Mouse (Mus musculus) CH12.LX (cell line): ENCODE data around the gene Tcf7l1. TPM values are rescaled to one million over a fixed set of nuclear protein-coding genes. Genes with fewer than 3 reads are reported as not detected.

Experiments used
- DNase-seq: peaks from one replicate; pipeline ENCODE4 v3.0.0-alpha.2; 2013; ENCODE audit errors: extremely low read depth
- H3K27ac ChIP-seq: 2 replicates; pipeline ENCODE4 v1.5.1; 2012; ENCODE audit warnings: low read depth, mild to moderate bottlenecking, control low read depth, moderate library complexity; ENCODE audit not compliant: insufficient read depth
- H3K27me3 ChIP-seq: replicated peaks from 2 replicates; pipeline ENCODE3; 2012; ENCODE audit warnings: inconsistent platforms
- H3K36me3 ChIP-seq, 2 experiments: replicated peaks in 1 of 2; 2 replicates each; pipeline versions ENCODE3 to v1.6.1; 2012; ENCODE audit warnings: inconsistent platforms in 1 of 2, low read length in 1 of 2, mild to moderate bottlenecking in 1 of 2, mixed read lengths in 1 of 2, moderate library complexity in 1 of 2; ENCODE audit not compliant: control insufficient read depth in 1 of 2, insufficient read depth in 1 of 2
- H3K4me1 ChIP-seq, 2 experiments: 2 replicates each; pipeline ENCODE4 v1.6.1; 2012; ENCODE audit warnings: inconsistent platforms in 1 of 2, moderate library complexity in 1 of 2; ENCODE audit not compliant: insufficient read depth in 2 of 2, control insufficient read depth in 1 of 2
- H3K4me2 ChIP-seq: 2 replicates; pipeline ENCODE4 v1.6.1; 2012; ENCODE audit warnings: low read depth, mild to moderate bottlenecking, control low read depth; ENCODE audit not compliant: poor library complexity, insufficient read depth, severe bottlenecking
- H3K4me3 ChIP-seq, 3 experiments: fragments of 150-350 bp in 1 of 3; sonication (generic) in 1 of 3; replicated peaks in 1 of 3; 2 replicates each; pipeline versions ENCODE3 to v1.5.1; 2011 to 2012; ENCODE audit warnings: low read depth in 2 of 3, low read length in 2 of 3, mild to moderate bottlenecking in 2 of 3, moderate library complexity in 2 of 3, control low read depth in 1 of 3, improper control_type of control experiment in 1 of 3, inconsistent platforms in 1 of 3, mixed read lengths in 1 of 3; ENCODE audit not compliant: poor library complexity in 1 of 3
- H3K79me2 ChIP-seq: replicated peaks from 2 replicates; pipeline ENCODE4 v1.6.1; 2012; ENCODE audit warnings: mild to moderate bottlenecking, moderate library complexity; ENCODE audit not compliant: control insufficient read depth, poor library complexity, insufficient read depth, severe bottlenecking; ENCODE audit errors: extremely low read depth
- H3K9ac ChIP-seq: 2 replicates; pipeline ENCODE4 v1.6.1; 2012; ENCODE audit warnings: low read depth, mild to moderate bottlenecking, control low read depth, moderate library complexity; ENCODE audit not compliant: insufficient read depth
- H3K9me3 ChIP-seq: replicated peaks from 2 replicates; pipeline ENCODE3; 2012; ENCODE audit warnings: low read length, inconsistent platforms, mixed read lengths
- BHLHE40 ChIP-seq: IDR thresholded peaks from 2 replicates; pipeline ENCODE4 v1.6.1; 2011; ENCODE audit warnings: mild to moderate bottlenecking, low read depth, low read length, improper control_type of control experiment
- CTCF ChIP-seq, 2 experiments: IDR thresholded peaks in 1 of 2; conservative IDR thresholded peaks in 1 of 2; 2 replicates each; pipeline ENCODE4 v1.5.1; 2011 to 2012; ENCODE audit warnings: low read depth in 2 of 2, low read length in 2 of 2, improper control_type of control experiment in 1 of 2, inconsistent platforms in 1 of 2, mild to moderate bottlenecking in 1 of 2, moderate library complexity in 1 of 2
- ETS1 ChIP-seq: conservative IDR thresholded peaks from 2 replicates; pipeline ENCODE4 v1.6.1; 2012; ENCODE audit warnings: low read depth, mild to moderate bottlenecking, inconsistent platforms, low read length, improper control_type of control experiment, moderate library complexity
- HCFC1 ChIP-seq: IDR thresholded peaks from 2 replicates; pipeline ENCODE4 v1.6.1; 2012; ENCODE audit warnings: low read depth, mild to moderate bottlenecking, inconsistent platforms, low read length, improper control_type of control experiment
- JUND ChIP-seq: conservative IDR thresholded peaks from 2 replicates; pipeline ENCODE4 v1.6.1; 2011; ENCODE audit warnings: low read depth, low read length, improper control_type of control experiment
- KAT2A ChIP-seq: IDR thresholded peaks from 2 replicates; pipeline ENCODE4 v1.6.1; 2012; ENCODE audit warnings: low read length, improper control_type of control experiment, inconsistent platforms; ENCODE audit not compliant: insufficient replicate concordance
- MAX ChIP-seq: IDR thresholded peaks from 2 replicates; pipeline ENCODE4 v1.6.1; 2011; ENCODE audit warnings: low read length, improper control_type of control experiment
- MYC ChIP-seq: IDR thresholded peaks from 2 replicates; pipeline ENCODE4 v1.6.1; 2011; ENCODE audit warnings: low read depth, mild to moderate bottlenecking, improper control_type of control experiment, low read length
- NELFE ChIP-seq: IDR thresholded peaks from 2 replicates; pipeline ENCODE4 v1.6.1; 2011; ENCODE audit warnings: low read depth, low read length, improper control_type of control experiment
- POLR2A ChIP-seq: IDR thresholded peaks from 2 replicates; pipeline ENCODE4 v1.6.1; 2011; ENCODE audit warnings: low read depth, mild to moderate bottlenecking, improper control_type of control experiment, low read length
- POLR2AphosphoS2 ChIP-seq: IDR thresholded peaks from 2 replicates; pipeline ENCODE4 v1.6.1; 2011; ENCODE audit warnings: low read depth, low read length, improper control_type of control experiment
- RAD21 ChIP-seq: IDR thresholded peaks from 2 replicates; pipeline ENCODE4 v1.6.1; 2011; ENCODE audit warnings: low read depth, mild to moderate bottlenecking, low read length, improper control_type of control experiment, moderate library complexity
- RCOR1 ChIP-seq: conservative IDR thresholded peaks from 2 replicates; pipeline ENCODE4 v1.6.1; 2012; ENCODE audit warnings: low read depth, mild to moderate bottlenecking, inconsistent platforms, low read length, improper control_type of control experiment
- SMC3 ChIP-seq: IDR thresholded peaks from 2 replicates; pipeline ENCODE4 v1.6.1; 2011; ENCODE audit warnings: low read depth, low read length, improper control_type of control experiment
- TCF12 ChIP-seq: IDR thresholded peaks from 2 replicates; pipeline ENCODE4 v1.6.1; 2014; ENCODE audit warnings: low read depth, mild to moderate bottlenecking, inconsistent platforms, low read length, improper control_type of control experiment
- USF1 ChIP-seq: IDR thresholded peaks from 2 replicates; pipeline ENCODE4 v1.6.1; 2014; ENCODE audit warnings: low read depth, mild to moderate bottlenecking, inconsistent platforms, low read length, improper control_type of control experiment
- USF2 ChIP-seq: conservative IDR thresholded peaks from 2 replicates; pipeline ENCODE4 v1.6.1; 2011; ENCODE audit warnings: low read depth, low read length, improper control_type of control experiment
- ZKSCAN1 ChIP-seq: IDR thresholded peaks from 2 replicates; pipeline ENCODE4 v1.6.1; 2012; ENCODE audit warnings: low read depth, inconsistent platforms, low read length, improper control_type of control experiment, borderline replicate concordance
- ZNF384 ChIP-seq: IDR thresholded peaks from 2 replicates; pipeline ENCODE4 v1.6.1; 2012; ENCODE audit warnings: low read depth, low read length, improper control_type of control experiment, inconsistent platforms
- dilution Hi-C: fragments of 300-500 bp; cut with MboI; formaldehyde crosslinking; loops from 2 replicates; pipeline ENCODE4 v1.14.3; 2020; ENCODE audit warnings: low sequenced_read_pairs; ENCODE audit not compliant: extremely low pct_unique_long_range_greater_than_20kb, extremely low pct_ligation_motif_present
- in situ Hi-C: fragments of 300-500 bp; cut with MboI; formaldehyde crosslinking; loops from 3 replicates; pipeline ENCODE4 v1.14.3; 2019; ENCODE audit warnings: low sequenced_read_pairs, low pct_ligation_motif_present, low pct_unique_long_range_greater_than_20kb, mixed read lengths
- polyA plus RNA-seq: library from polyadenylated mRNA; unstranded; fragments of >175 nt; gene quantifications from 2 replicates; pipeline ENCODE4 v1.2.1, GENCODE M21; 2012; ENCODE audit warnings: low read depth; ENCODE audit not compliant: insufficient read length
- total RNA-seq, 2 experiments: library from RNA; depleted of rRNA; stranded (reverse); fragments of 300-350 nt in 1 of 2; fragments of >200 nt in 1 of 2; gene quantifications; 2 replicates each; pipeline ENCODE4 v1.2.3; 2012 to 2014

The Tcf7l1 gene
- total and polyA plus RNA-seq, 3 experiments: 0.13 to 9.9 (median 0.47) TPM

DNA sequence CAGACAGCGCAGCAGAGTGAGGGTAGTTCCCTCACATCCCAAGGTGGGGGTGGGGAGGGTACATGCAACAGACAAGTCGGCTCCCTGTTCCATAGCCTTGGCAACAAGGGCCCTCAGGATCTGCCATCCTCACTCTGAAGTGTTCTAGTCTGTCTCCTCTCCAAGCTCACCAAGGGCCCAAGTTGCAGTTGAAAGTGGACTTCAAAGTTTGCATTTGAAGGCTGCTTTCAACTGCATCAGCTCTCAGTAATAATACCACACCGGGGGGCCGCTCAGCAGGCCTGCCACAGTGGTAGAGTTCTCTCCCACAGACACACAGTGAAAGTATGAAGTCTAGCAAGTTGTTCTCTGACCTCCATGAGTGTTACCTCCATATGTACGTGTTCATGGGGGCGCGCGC, 35.3 kb downstream of the Tcf7l1 start:
- in situ Hi-C loops: no loop called here
- TF ChIP-seq TCF12 (no peak), USF1 (no peak), USF2 (no peak), CTCF (conservative IDR thresholded peaks at IDR 0.05 in 1 of 2, IDR thresholded peaks at IDR 0.05 in 1 of 2; ENCODE audit: low read depth in 2 of 2, low read length in 2 of 2) (no peak), JUND (no peak), MYC (no peak), HCFC1 (no peak), POLR2AphosphoS2 (no peak), SMC3 (no peak), KAT2A (no peak)

GRCm38 (mm10) chr6:72752824-72753223, 36.2 kb downstream of the Tcf7l1 start:
- Histone ChIP-seq H3K4me1 (no peaks in the 10 kb centered on the region), H3K79me2 (no peaks in the 10 kb centered on the region), H3K9ac (no peak overlapping the region), H3K36me3 (no peaks in the 10 kb centered on the region), H3K27me3 (peaks cover 2% of the 10 kb centered on the region), H3K27ac (no peak overlapping the region), H3K4me2 (no peak overlapping the region), H3K9me3 (no peaks in the 10 kb centered on the region), H3K4me3 (no peak overlapping the region)
- DNase-seq: no peak
- in situ Hi-C loops (no loop called here), dilution Hi-C loops (no loop called here)
- no peak for TF ChIP-seq KAT2A
- TF ChIP-seq ETS1: no peak
- TF ChIP-seq SMC3: no peak
- TF ChIP-seq BHLHE40: no peak

More for the DNA sequence above, 35.3 kb downstream of the Tcf7l1 start:
- Histone ChIP-seq H3K4me1 (peaks cover 4 to 8% of the 10 kb centered on the region in 2 experiments), H3K27ac (no peak overlapping the region), H3K27me3 (no peaks in the 10 kb centered on the region), H3K9me3 (no peaks in the 10 kb centered on the region), H3K9ac (no peak overlapping the region), H3K79me2 (no peaks in the 10 kb centered on the region), H3K4me2 (no peak overlapping the region), H3K36me3 (no peaks in the 10 kb centered on the region), H3K4me3 (no peak overlapping the region)
- dilution Hi-C loops: no loop called here
- no peak for DNase-seq

DNA sequence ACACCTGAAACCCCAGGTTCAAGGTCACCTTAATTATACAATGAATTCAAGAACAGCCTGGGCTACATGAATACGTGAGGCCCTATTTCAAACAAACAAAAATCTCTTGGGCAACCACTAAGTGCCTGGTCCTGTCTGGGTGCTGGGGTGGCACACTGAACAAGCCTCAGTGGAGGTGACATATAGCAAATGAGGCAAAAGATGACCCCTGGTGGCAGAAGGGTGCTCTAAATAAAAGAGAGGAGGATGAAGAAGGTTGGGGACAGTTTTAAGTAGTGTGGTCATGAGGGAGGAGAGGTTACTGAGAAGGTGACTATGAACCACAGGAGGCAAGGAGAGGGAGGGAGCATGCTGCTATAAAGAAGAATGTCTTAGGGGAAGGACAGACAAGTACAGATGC, 37.8 kb downstream of the Tcf7l1 start:
- Histone ChIP-seq H3K27me3 (peaks cover 2% of the 10 kb centered on the region), H3K9me3 (no peaks in the 10 kb centered on the region), H3K4me1 (no peaks in the 10 kb centered on the region), H3K36me3 (no peaks in the 10 kb centered on the region), H3K4me2 (no peak overlapping the region), H3K79me2 (no peaks in the 10 kb centered on the region), H3K9ac (no peak overlapping the region), H3K27ac (no peak overlapping the region), H3K4me3 (no peak overlapping the region)
- TF ChIP-seq POLR2A (no peak), CTCF (conservative IDR thresholded peaks at IDR 0.05 in 1 of 2, IDR thresholded peaks at IDR 0.05 in 1 of 2; ENCODE audit: low read depth in 2 of 2, low read length in 2 of 2) (peak in 1 of 2 experiments; percentile 52; a peak in 2 of 4 replicates), NELFE (no peak), RAD21 (peak; percentile 30), RCOR1 (no peak), ZKSCAN1 (no peak), KAT2A (no peak), ZNF384 (no peak), MAX (no peak), SMC3 (peak; percentile 58)
- dilution Hi-C loops: no loop called here
- DNase-seq: peak; percentile 7
- in situ Hi-C loops: no loop called here
